Mouse (Mus musculus) kidney, embryonic 14.5 days (tissue): ENCODE data around the gene 4930564D02Rik. TPM values are rescaled to one million over a fixed set of nuclear protein-coding genes. Genes with fewer than 3 reads are reported as not detected.
A peak's percentile ranks its signal among the peaks of the same experiment; 100 is the strongest.

Source experiments
- ATAC-seq: fragments of 200-750 bp; cut with Nextera tagmentation; 2 replicates; pipeline ENCODE4 v1.8.0; 2017; ENCODE audit warnings: moderate number of reproducible peaks, mild to moderate bottlenecking, moderate TSS enrichment, moderate library complexity; ENCODE audit not compliant: low FRiP score, low TSS enrichment
- H3K27ac ChIP-seq: fragments of 300-500 bp; sonication (generic); 2 replicates; pipeline ENCODE4 v1.5.1; 2014; ENCODE audit warnings: low read depth, mild to moderate bottlenecking, low read length, moderate library complexity, mixed read lengths
- H3K27me3 ChIP-seq: fragments of 300-500 bp; sonication (generic); 2 replicates; pipeline ENCODE4 v1.6.1; 2014; ENCODE audit warnings: mild to moderate bottlenecking, low read length; ENCODE audit not compliant: control insufficient read depth, insufficient read depth
- H3K36me3 ChIP-seq: fragments of 300-500 bp; sonication (generic); 2 replicates; pipeline ENCODE4 v1.6.1; 2014; ENCODE audit warnings: low read length, mixed read lengths; ENCODE audit not compliant: control insufficient read depth, insufficient read depth
- H3K4me1 ChIP-seq: fragments of 300-500 bp; sonication (generic); 2 replicates; pipeline ENCODE4 v1.6.1; 2014; ENCODE audit warnings: low read length, mixed read lengths; ENCODE audit not compliant: control insufficient read depth, insufficient read depth
- H3K4me2 ChIP-seq: fragments of 300-500 bp; sonication (generic); replicated peaks from 2 replicates; pipeline ENCODE4 v1.6.1; 2014; ENCODE audit warnings: low read depth, mild to moderate bottlenecking, low read length
- H3K4me3 ChIP-seq: fragments of 300-500 bp; sonication (generic); 2 replicates; pipeline ENCODE4 v1.5.1; 2014; ENCODE audit warnings: mild to moderate bottlenecking, low read length
- H3K9ac ChIP-seq: fragments of 300-500 bp; sonication (generic); 2 replicates; pipeline ENCODE4 v1.6.1; 2014; ENCODE audit warnings: low read depth, mild to moderate bottlenecking, low read length, moderate library complexity
- H3K9me3 ChIP-seq: fragments of 300-500 bp; sonication (generic); 2 replicates; pipeline ENCODE4 v1.6.1; 2016; ENCODE audit warnings: low read length; ENCODE audit not compliant: control insufficient read depth
- WGBS: fragments of 180-500 bp; shearing (Covaris S2); extraction: QIAGEN DNeasy Blood & Tissue Kit; methylation state at CpG from one replicate; pipeline ENCODE4 v1.1.7; 2014; 5-methylcytosine and 5-hydroxymethylcytosine counted together
- polyA plus RNA-seq: library from polyadenylated mRNA; unstranded; fragments of >200 nt; fragmentation: Nextera tagmentation; extraction: Ambion mirVana; gene quantifications from 2 replicates; pipeline ENCODE4 v1.2.1, GENCODE M21; 2014

4930564D02Rik gene
- polyA plus RNA-seq, 1 experiment from 2014 or later: not detected

DNA sequence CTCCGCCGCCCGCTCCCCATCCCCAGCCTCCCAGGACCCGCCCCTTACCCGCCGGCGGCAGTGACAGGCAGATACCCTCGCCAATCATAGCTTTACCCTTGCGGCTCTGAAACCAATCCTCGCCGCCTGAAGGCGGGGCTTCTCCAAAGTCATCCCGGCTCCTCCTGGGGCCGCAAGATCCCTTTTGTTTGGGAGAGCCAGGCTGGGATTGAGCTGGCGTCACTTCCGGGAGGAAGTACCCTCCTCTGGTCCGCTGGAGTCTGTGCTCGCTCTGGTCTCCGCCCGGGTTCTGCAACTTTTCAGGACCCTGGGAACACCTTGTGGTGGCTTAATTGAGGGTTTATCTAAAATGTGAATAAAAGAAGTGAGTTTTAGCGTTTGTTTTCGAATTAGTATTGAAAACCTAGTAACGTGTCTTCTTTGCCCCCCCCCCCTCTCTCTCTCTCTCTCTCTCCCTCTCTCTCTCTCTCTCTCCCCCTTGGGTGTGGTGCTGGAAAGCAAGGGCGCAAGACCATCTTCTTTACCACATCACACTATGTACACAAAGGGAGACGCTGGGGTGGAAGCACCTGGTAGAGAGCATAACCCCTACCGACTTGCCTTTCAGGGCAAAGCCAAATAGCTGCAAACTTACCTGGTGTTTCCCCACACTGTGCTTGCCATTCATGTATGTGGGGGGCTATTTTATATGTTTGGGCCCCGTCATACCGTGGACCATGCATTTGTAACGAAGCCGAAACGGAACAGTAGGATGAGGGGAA lies 13.5 kb upstream of the 4930564D02Rik start, which contains the start of gene Cttnbp2nl:
Cttnbp2nl (minus strand) TSS at position 210 of the 761 bp plus-strand sequence.
- Histone ChIP-seq H3K4me1 (peaks cover 15% of the 10 kb centered on the region; the same call in 1 of the 2 replicates), H3K9me3 (no peaks in the 10 kb centered on the region), H3K9ac (peak within 1 kb of the TSS; percentile 76), H3K27me3 (no peaks in the 10 kb centered on the region), H3K27ac (peak within 1 kb of the TSS; percentile 42), H3K4me2 (peak within 1 kb of the TSS; percentile 64), H3K4me3 (peak within 1 kb of the TSS; percentile 67), H3K36me3 (no peaks in the 10 kb centered on the region)
- WGBS: 2% methylated on average over 31 of the region's 31 CpGs
- ATAC-seq: peak; percentile 99

DNA sequence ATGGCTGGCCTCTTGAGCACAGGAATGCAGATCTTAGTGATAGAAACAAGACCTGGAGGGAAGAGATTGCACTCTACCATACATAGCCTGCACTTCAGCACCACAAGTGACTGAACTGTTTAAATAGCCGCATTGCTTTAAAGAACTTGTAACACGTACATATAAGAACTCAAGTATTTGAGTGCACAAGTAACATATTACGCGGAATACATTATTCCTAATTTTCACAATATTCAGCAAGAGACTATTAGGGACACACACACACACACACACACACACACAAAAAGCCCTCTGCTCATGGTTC lies 13.0 kb upstream of the 4930564D02Rik start:
- WGBS: 68% methylated on average over 4 of the region's 4 CpGs
- Histone ChIP-seq H3K27ac (peak overlapping the region; percentile 42), H3K4me2 (peak overlapping the region; percentile 55), H3K4me1 (peaks cover 15% of the 10 kb centered on the region; the same call in 1 of the 2 replicates), H3K27me3 (no peaks in the 10 kb centered on the region), H3K36me3 (no peaks in the 10 kb centered on the region), H3K9me3 (no peaks in the 10 kb centered on the region), H3K4me3 (peak overlapping the region; percentile 67), H3K9ac (peak overlapping the region; percentile 32; the same call in 1 of the 2 replicates)
- no peak for ATAC-seq

DNA sequence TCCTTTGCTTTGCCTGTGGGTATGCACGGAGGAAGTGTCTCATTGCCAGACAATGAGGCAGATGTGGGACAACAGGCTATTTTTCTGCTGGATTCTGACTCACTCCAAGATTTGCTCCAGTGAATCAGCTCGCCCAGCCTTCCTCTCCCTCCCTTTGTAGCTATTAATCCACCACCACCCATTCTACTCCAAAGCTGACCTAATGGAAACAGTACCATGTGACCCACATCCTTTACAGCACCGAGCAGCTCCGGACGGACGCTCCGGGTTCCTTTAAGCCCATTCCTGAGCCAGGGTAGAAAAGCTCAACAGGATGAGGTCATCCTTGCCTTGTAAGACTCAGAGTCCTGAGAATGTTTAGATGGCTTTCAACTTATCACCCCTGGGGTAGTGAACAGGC lies 11.7 kb upstream of the 4930564D02Rik start:
- 64% methylated on average over 7 of the region's 7 CpGs for WGBS
- H3K4me2 ChIP-seq: no peak overlapping the region
- no peaks in the 10 kb centered on the region for H3K9me3 ChIP-seq
- H3K27ac ChIP-seq: peak overlapping the region; percentile 9; the same call in 1 of the 2 replicates
- no peak overlapping the region for H3K4me3 ChIP-seq
- no peak overlapping the region for H3K9ac ChIP-seq
- no peak for ATAC-seq
- no peaks in the 10 kb centered on the region for H3K27me3 ChIP-seq
- H3K4me1 ChIP-seq: peaks cover 13% of the 10 kb centered on the region; the same call in 1 of the 2 replicates
- no peaks in the 10 kb centered on the region for H3K36me3 ChIP-seq

- no peak for ATAC-seq
- Histone ChIP-seq H3K27me3 (peaks cover 2% of the 10 kb centered on the region; the same call in 1 of the 2 replicates), H3K4me2 (no peak overlapping the region), H3K4me3 (no peak overlapping the region), H3K27ac (no peak overlapping the region), H3K4me1 (peaks cover 8% of the 10 kb centered on the region; the same call in 1 of the 2 replicates), H3K9me3 (no peaks in the 10 kb centered on the region), H3K9ac (no peak overlapping the region), H3K36me3 (no peaks in the 10 kb centered on the region)
- WGBS: 47% methylated on average over 4 of the region's 4 CpGs
These were observed 11.0 kb upstream of the 4930564D02Rik start for GRCm38 (mm10) chr3:105055666-105056065.

DNA sequence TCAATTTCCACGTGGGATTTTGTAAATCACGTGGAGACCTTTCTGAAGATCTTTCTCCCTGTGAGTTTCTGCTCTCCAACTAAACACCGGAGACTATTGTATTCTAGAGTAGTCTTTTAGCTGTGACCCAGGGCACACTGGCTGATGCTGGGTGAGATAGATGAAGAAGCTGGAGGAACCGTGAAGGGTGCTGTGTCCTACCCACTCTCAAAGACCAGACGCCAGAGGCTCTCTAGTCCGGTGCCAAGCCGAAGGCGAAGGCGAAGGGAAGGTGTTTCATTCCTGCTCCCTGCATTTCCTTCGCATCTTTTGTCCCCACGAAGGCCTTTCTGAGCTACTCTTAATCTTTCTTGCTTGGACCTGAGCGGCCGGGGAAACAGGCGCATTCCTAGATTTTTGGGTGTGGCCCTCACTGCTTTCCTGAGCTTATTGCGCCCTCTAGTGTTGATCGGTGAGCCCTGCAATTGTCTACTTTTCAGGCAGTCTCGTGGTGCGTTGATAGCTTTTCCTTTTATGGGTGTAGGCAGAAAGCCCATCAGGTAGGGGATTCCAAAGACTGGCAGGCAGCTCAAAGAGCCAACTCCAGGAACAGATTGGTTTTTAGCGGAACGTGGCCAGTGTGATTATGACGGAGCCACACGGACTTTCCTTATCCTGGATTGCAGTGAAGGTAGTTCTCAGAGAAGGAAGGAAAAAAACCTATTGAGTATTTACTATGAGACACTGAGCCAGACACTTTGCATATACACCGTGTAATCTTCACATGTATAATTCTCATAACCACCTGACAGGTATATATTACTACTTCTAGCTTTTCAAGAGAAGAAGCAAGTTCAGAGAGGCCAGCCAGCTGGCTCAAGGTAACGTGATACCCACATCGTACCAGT lies 7.8 kb upstream of the 4930564D02Rik start:
- no peak overlapping the region for H3K27ac ChIP-seq
- no peaks in the 10 kb centered on the region for H3K9me3 ChIP-seq
- H3K36me3 ChIP-seq: no peaks in the 10 kb centered on the region
- WGBS: 13% methylated on average over 25 of the region's 25 CpGs
- H3K27me3 ChIP-seq: peaks cover 4% of the 10 kb centered on the region; the same call in 1 of the 2 replicates
- no peaks in the 10 kb centered on the region; the same call in 1 of the 2 replicates for H3K4me1 ChIP-seq
- ATAC-seq: peak; percentile 33
- H3K4me3 ChIP-seq: peak overlapping the region; percentile 10; the same call in 1 of the 2 replicates
- peak overlapping the region; percentile 39 for H3K4me2 ChIP-seq
- H3K9ac ChIP-seq: peak overlapping the region; percentile 40; the same call in 1 of the 2 replicates

- 75% methylated on average over 7 of the region's 7 CpGs for WGBS
- Histone ChIP-seq H3K4me3 (no peak overlapping the region), H3K27me3 (peaks cover 4% of the 10 kb centered on the region; the same call in 1 of the 2 replicates), H3K9me3 (no peaks in the 10 kb centered on the region), H3K9ac (no peak overlapping the region), H3K4me1 (no peaks in the 10 kb centered on the region), H3K36me3 (no peaks in the 10 kb centered on the region), H3K4me2 (no peak overlapping the region), H3K27ac (no peak overlapping the region)
- ATAC-seq: no peak
These were observed 6.7 kb upstream of the 4930564D02Rik start for GRCm38 (mm10) chr3:105059911-105060310.

DNA sequence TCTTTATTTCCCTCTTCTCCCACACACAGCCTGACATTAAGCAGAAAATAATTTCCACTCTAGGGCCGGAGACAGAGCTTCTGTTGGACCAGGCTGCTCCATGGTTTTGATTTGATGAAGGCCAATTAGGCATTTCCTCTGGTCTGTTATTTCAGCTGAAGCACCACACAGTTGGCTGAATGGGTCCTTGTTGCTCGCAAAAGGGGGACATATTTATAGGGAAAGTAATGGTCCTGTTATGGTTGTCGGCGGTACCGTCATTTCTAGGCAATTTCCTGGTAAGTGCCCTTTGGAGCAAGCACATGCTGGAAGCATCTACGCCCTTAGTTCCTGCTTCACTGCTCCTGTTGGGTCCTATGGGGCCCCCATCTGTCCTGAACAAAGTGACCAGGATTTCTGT lies 5.7 kb upstream of the 4930564D02Rik start:
- H3K36me3 ChIP-seq: no peaks in the 10 kb centered on the region
- no peak for ATAC-seq
- no peak overlapping the region for H3K27ac ChIP-seq
- 27% methylated on average over 6 of the region's 6 CpGs for WGBS
- H3K27me3 ChIP-seq: peaks cover 4% of the 10 kb centered on the region; the same call in 1 of the 2 replicates
- H3K4me3 ChIP-seq: no peak overlapping the region
- no peaks in the 10 kb centered on the region for H3K4me1 ChIP-seq
- H3K9ac ChIP-seq: no peak overlapping the region
- H3K4me2 ChIP-seq: no peak overlapping the region
- H3K9me3 ChIP-seq: no peaks in the 10 kb centered on the region

DNA sequence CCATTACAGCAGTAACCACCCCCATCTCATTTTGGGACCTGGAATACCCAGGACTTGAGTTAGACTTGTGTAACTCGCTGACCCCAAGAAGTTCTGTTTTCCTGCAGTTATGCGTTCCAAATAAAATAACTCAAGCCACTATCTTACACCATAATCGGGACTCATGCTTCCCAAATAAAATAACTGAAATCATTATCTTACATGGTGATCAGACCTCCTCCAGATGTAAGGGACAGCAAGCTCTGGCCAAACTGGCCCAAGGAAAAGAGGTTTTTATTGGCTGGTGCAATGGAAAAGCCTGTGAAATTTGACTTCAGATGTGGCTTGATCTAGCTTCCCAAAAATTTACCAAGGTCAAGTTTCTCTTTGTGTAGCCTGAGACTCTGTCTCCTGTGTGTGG lies 5.1 kb upstream of the 4930564D02Rik start:
- H3K27ac ChIP-seq: no peak overlapping the region
- ATAC-seq: no peak
- H3K4me3 ChIP-seq: no peak overlapping the region
- no peaks in the 10 kb centered on the region for H3K4me1 ChIP-seq
- no peak overlapping the region for H3K4me2 ChIP-seq
- WGBS: 72% methylated on average over 3 of the region's 3 CpGs
- no peaks in the 10 kb centered on the region for H3K36me3 ChIP-seq
- peaks cover 4% of the 10 kb centered on the region; the same call in 1 of the 2 replicates for H3K27me3 ChIP-seq
- H3K9ac ChIP-seq: no peak overlapping the region
- H3K9me3 ChIP-seq: no peaks in the 10 kb centered on the region
